Comparison of ENCODE assay signal across 8 mouse cellular contexts in the genomic region with DNA sequence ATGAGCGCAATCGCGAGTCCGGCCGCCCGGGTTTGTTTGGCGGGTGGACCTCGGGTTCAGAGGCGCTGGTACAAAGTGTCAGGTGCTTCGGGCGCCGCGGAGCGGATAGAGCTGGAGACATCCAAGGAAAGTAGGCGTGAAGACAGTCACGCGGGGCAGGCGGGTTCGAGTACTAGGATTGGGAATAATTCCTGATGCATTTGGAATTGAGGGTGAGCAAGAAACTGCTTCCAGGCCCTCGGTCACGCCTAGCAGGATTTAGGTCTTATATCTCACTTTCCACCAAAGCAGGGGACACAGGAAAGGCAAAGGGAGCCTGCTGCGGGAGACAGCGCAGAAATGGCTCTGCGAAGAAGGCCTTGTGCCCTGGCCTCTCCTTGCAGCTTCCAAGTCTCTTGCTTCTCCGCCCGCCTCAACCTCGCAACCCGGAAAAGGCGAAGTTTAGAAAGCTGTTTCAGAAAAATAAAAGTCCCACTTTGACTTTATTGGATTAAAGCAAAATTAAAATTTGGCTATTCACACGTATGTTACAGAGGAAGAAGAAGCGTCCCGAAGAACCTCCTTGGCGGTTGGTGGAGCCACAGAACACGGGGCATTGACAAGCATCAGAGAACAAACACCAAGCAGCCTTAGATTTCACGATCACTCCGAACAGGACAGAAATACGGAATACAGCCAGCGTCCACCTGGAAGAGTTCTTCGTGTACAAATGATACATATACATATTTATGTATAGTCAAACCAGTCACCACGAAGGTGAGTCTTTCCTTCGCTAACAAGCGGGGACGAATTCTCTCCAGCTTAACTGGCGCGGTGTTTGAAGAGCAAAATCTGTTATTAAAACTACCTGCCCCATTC. TPM values are rescaled to one million over a fixed set of nuclear protein-coding genes. Genes with fewer than 3 reads are reported as not detected.
DNase-seq lines count a peak whose midpoint lies in the region; ATAC-seq and TF ChIP-seq lines count a peak whose summit lies in the region.

No protein-coding gene starts in this region.

- 4% methylated on average over 45 of the region's 45 CpGs for WGBS in heart, adult 2 months
- WGBS in hindbrain, embryonic 10.5 days: 2% methylated on average over 45 of the region's 45 CpGs
- WGBS in midbrain, embryonic 12.5 days: 2% methylated on average over 45 of the region's 45 CpGs
- 10% methylated on average over 45 of the region's 45 CpGs for WGBS in thymus, adult 2 months

- no peaks in the 10 kb centered on the region for H3K4me1 ChIP-seq in heart, adult 2 months (ENCODE audit: control insufficient read depth, insufficient read depth, low read length)
- H3K4me1 ChIP-seq in hindbrain, embryonic 10.5 days (replicated peaks): peaks cover 62% of the 10 kb centered on the region
- H3K4me1 ChIP-seq in midbrain, embryonic 12.5 days: peaks cover 45% of the 10 kb centered on the region
- H3K4me1 ChIP-seq in thymus, adult 2 months (replicated peaks; ENCODE audit: control insufficient read depth, insufficient read depth, low read length): peaks cover 10% of the 10 kb centered on the region

- TF ChIP-seq CTCF in heart, adult 2 months (IDR thresholded peaks at IDR 0.05): 0 out of 2 replicates have a peak, but pooled peaks have one; percentile 2
- TF ChIP-seq CTCF in thymus, adult 2 months (IDR thresholded peaks at IDR 0.05; ENCODE audit: borderline replicate concordance, control insufficient read depth, extremely low read depth, insufficient read depth, low read length, poor library complexity): no peak

- H3K79me2 ChIP-seq in heart, adult 2 months (replicated peaks; ENCODE audit: control insufficient read depth, insufficient read depth, low read length): no peaks in the 10 kb centered on the region

- peak overlapping the region; percentile 91 for H3K4me2 ChIP-seq in midbrain, embryonic 12.5 days (replicated peaks)

- H3K36me3 ChIP-seq in heart, adult 2 months (ENCODE audit: control insufficient read depth, insufficient read depth, low read length): no peaks in the 10 kb centered on the region
- H3K36me3 ChIP-seq in hindbrain, embryonic 10.5 days: no peaks in the 10 kb centered on the region
- H3K36me3 ChIP-seq in midbrain, embryonic 12.5 days: no peaks in the 10 kb centered on the region
- H3K36me3 ChIP-seq in thymus, adult 2 months (ENCODE audit: control insufficient read depth, insufficient read depth, low read length): no peaks in the 10 kb centered on the region

- TF ChIP-seq POLR2A in heart, adult 2 months (IDR thresholded peaks at IDR 0.05; ENCODE audit: insufficient read depth, low read depth, low read length): no peak
- TF ChIP-seq POLR2A in thymus, adult 2 months (IDR thresholded peaks at IDR 0.05; ENCODE audit: control insufficient read depth, extremely low read depth, insufficient read depth, low read length, poor library complexity): no peak

- ATAC-seq in midbrain, embryonic 12.5 days (ENCODE audit: low FRiP score, low read depth): no peak
- no peak for ATAC-seq in monocyte, adult 5-6 weeks (replicated peaks; ENCODE audit: insufficient number of reproducible peaks, low FRiP score, low TSS enrichment, poor library complexity, severe bottlenecking)

- peaks cover 33% of the 10 kb centered on the region for H3K27me3 ChIP-seq in heart, adult 2 months (ENCODE audit: control insufficient read depth, insufficient read depth, low read length)
- peaks cover 95% of the 10 kb centered on the region for H3K27me3 ChIP-seq in hindbrain, embryonic 10.5 days (ENCODE audit: insufficient read depth, poor library complexity, severe bottlenecking)
- peaks cover 94% of the 10 kb centered on the region for H3K27me3 ChIP-seq in midbrain, embryonic 12.5 days
- H3K27me3 ChIP-seq in thymus, adult 2 months (ENCODE audit: control insufficient read depth, insufficient read depth, low read length): peaks cover 20% of the 10 kb centered on the region

- H3K27ac ChIP-seq in heart, adult 2 months: no peak overlapping the region
- H3K27ac ChIP-seq in hindbrain, embryonic 10.5 days: no peak overlapping the region
- H3K27ac ChIP-seq in midbrain, embryonic 12.5 days (replicated peaks): no peak overlapping the region
- H3K27ac ChIP-seq in thymus, adult 2 months (ENCODE audit: control insufficient read depth, insufficient read depth, low read length): no peak overlapping the region

- intact Hi-C loops in heart, adult 2 months (cut with DNase I): no loop called here

- TF ChIP-seq EP300 in heart, adult 2 months (IDR thresholded peaks at IDR 0.05; ENCODE audit: insufficient read depth, low read depth, low read length): no peak

- H3K9ac ChIP-seq in heart, adult 2 months (ENCODE audit: low read depth, low read length): no peak overlapping the region
- H3K9ac ChIP-seq in midbrain, embryonic 12.5 days (replicated peaks): peak overlapping the region; percentile 37; the same call in 1 of the 2 replicates

- DNase-seq in heart, adult 2 months: peak; percentile 11 to 30
- DNase-seq in heart, postnatal 4 days: no peak
- peak; percentile 78 to 80 for DNase-seq in cerebellum, postnatal 25 days
- DNase-seq in hindbrain, embryonic 10.5 days (ENCODE audit: low spot score): peak; percentile 55
- no peak for DNase-seq in frontal cortex, postnatal 36 days (ENCODE audit: low spot score in 2 of 2)
- no peak for DNase-seq in thymus, adult 2 months

- H3K9me3 ChIP-seq in hindbrain, embryonic 10.5 days: no peaks in the 10 kb centered on the region
- H3K9me3 ChIP-seq in midbrain, embryonic 12.5 days: no peaks in the 10 kb centered on the region

- no peak overlapping the region for H3K4me3 ChIP-seq in heart, adult 2 months
- H3K4me3 ChIP-seq in hindbrain, embryonic 10.5 days: peak overlapping the region; percentile 70
- H3K4me3 ChIP-seq in midbrain, embryonic 12.5 days: peak overlapping the region; percentile 68
- H3K4me3 ChIP-seq in thymus, adult 2 months (ENCODE audit: control insufficient read depth, insufficient read depth, low read length): no peak overlapping the region

RNA-seq across cellular contexts. Expression of a gene that starts 3.2 kb away (rescaled TPM):
- total RNA-seq in heart, adult 2 months (2021): under 1 TPM; 0.34 to 0.98 TPM
- polyA plus RNA-seq in heart, adult 2 months (2012; rRNA removed): 0.64 and 1.1 TPM in 2 replicates
- total RNA-seq in heart, postnatal 4 days (2021): under 1 TPM; 0.14 to 0.17 TPM
- polyA plus RNA-seq in hindbrain, embryonic 10.5 days (2016; fragmentation: Nextera tagmentation; extraction: Ambion mirVana): 3.6 and 11.7 TPM in 2 replicates
- 9.9 and 10.6 TPM in 2 replicates for polyA plus RNA-seq in midbrain, embryonic 12.5 days (2016; fragmentation: Nextera tagmentation; extraction: Ambion mirVana)
- polyA plus RNA-seq in thymus, adult 2 months (2012; rRNA removed): 0.12 and 0.19 TPM in 2 replicates
- total RNA-seq in monocyte, adult 5-6 weeks (2017): not detected in 3 replicates

Comparison
In these comparisons a context has a peak if more than half of its experiments do, and no peak if none do; other contexts are left out.
1. DNase-seq: peak in heart, adult 2 months (2 of 2), cerebellum, postnatal 25 days (2 of 2) and hindbrain, embryonic 10.5 days (single experiment); none in heart, postnatal 4 days (single experiment), frontal cortex, postnatal 36 days (0 of 2) and thymus, adult 2 months (single experiment).
2. H3K4me3 ChIP-seq: peak in hindbrain, embryonic 10.5 days (single experiment) and midbrain, embryonic 12.5 days (single experiment); none in heart, adult 2 months (single experiment) and thymus, adult 2 months (single experiment).